Mouse (Mus musculus): Measurements from ENCODE around the gene Arhgef12. TPM values are rescaled to one million over a fixed set of nuclear protein-coding genes. Genes with fewer than 3 reads are reported as not detected.

The Arhgef12 gene
- total RNA-seq (2014; fragmentation: Nextera tagmentation): 58.7 and 76.3 TPM in 2 replicates
- 47.8 and 53.3 TPM in 2 replicates for total RNA-seq (2017)
- 4.2 and 5.9 TPM in 2 replicates for polyA plus RNA-seq (2012)

- no peaks in the 10 kb centered on the region for H3K27me3 ChIP-seq (ENCODE audit: insufficient read depth, low read length)
- DNase-seq (ENCODE audit: low spot score): no peak
These were observed at the start of gene Arhgef12 for GRCm38 (mm10) chr9:43107187-43107517. Gene Arhgef12 (minus strand): TSS chr9:43107239.

GRCm38 (mm10) chr9:43155960-43156359 lies 48.9 kb upstream of the Arhgef12 start:
- Histone ChIP-seq H3K4me1 (ENCODE audit: insufficient read depth, low read depth, low read length) (no peaks in the 10 kb centered on the region), H3K36me3 (replicated peaks) (no peaks in the 10 kb centered on the region), H3K27me3 (ENCODE audit: insufficient read depth, low read length) (peaks cover 37% of the 10 kb centered on the region), H3K9me3 (replicated peaks) (no peaks in the 10 kb centered on the region), H3K4me3 (ENCODE audit: low read depth, low read length) (no peak overlapping the region)
- TF ChIP-seq GATA1 (IDR thresholded peaks at IDR 0.05; ENCODE audit: borderline replicate concordance, low read length) (no peak), CTCF (IDR thresholded peaks at IDR 0.05; ENCODE audit: low read depth, low read length) (no peak), POLR2AphosphoS5 (IDR thresholded peaks at IDR 0.05; ENCODE audit: insufficient replicate concordance, low read depth, low read length) (no peak), TAL1 (conservative IDR thresholded peaks at IDR 0.05; ENCODE audit: low read depth, low read length) (no peak), GATA2 (IDR thresholded peaks at IDR 0.05; ENCODE audit: borderline replicate concordance, low read depth, low read length) (no peak)
- ATAC-seq (ENCODE audit: extremely low read depth, insufficient number of reproducible peaks, low FRiP score, poor library complexity, severe bottlenecking): no peak
- DNase-seq (ENCODE audit: low spot score): no peak

More at GRCm38 (mm10) chr9:43107187-43107517, at the start of gene Arhgef12:
- no peaks in the 10 kb centered on the region for H3K9me3 ChIP-seq (replicated peaks)
- no peak for ATAC-seq (ENCODE audit: extremely low read depth, insufficient number of reproducible peaks, low FRiP score, poor library complexity, severe bottlenecking)
- peak within 1 kb of the TSS; percentile 88 for H3K4me3 ChIP-seq (ENCODE audit: low read depth, low read length)
- TF ChIP-seq POLR2AphosphoS5 (IDR thresholded peaks at IDR 0.05; ENCODE audit: insufficient replicate concordance, low read depth, low read length): no peak
- no peak for TF ChIP-seq CTCF (IDR thresholded peaks at IDR 0.05; ENCODE audit: low read depth, low read length)
- no peak for TF ChIP-seq GATA1 (IDR thresholded peaks at IDR 0.05; ENCODE audit: borderline replicate concordance, low read length)
- TF ChIP-seq GATA2 (IDR thresholded peaks at IDR 0.05; ENCODE audit: borderline replicate concordance, low read depth, low read length): no peak
- no peak for TF ChIP-seq TAL1 (conservative IDR thresholded peaks at IDR 0.05; ENCODE audit: low read depth, low read length)
- peaks cover 47% of the 10 kb centered on the region for H3K4me1 ChIP-seq (ENCODE audit: insufficient read depth, low read depth, low read length)
- H3K36me3 ChIP-seq (replicated peaks): peaks cover 19% of the 10 kb centered on the region

- DNase-seq (ENCODE audit: low spot score) (no peak), ATAC-seq (ENCODE audit: extremely low read depth, insufficient number of reproducible peaks, low FRiP score, poor library complexity, severe bottlenecking) (no peak)
- peaks cover 27% of the 10 kb centered on the region for H3K27me3 ChIP-seq (ENCODE audit: insufficient read depth, low read length)
- H3K4me1 ChIP-seq (ENCODE audit: insufficient read depth, low read depth, low read length): no peaks in the 10 kb centered on the region
- H3K36me3 ChIP-seq (replicated peaks): no peaks in the 10 kb centered on the region
- no peak overlapping the region for H3K4me3 ChIP-seq (ENCODE audit: low read depth, low read length)
- H3K9me3 ChIP-seq (replicated peaks): no peaks in the 10 kb centered on the region
- no peak for TF ChIP-seq GATA2 (IDR thresholded peaks at IDR 0.05; ENCODE audit: borderline replicate concordance, low read depth, low read length)
- no peak for TF ChIP-seq CTCF (IDR thresholded peaks at IDR 0.05; ENCODE audit: low read depth, low read length)
- TF ChIP-seq GATA1 (IDR thresholded peaks at IDR 0.05; ENCODE audit: borderline replicate concordance, low read length): no peak
- no peak for TF ChIP-seq TAL1 (conservative IDR thresholded peaks at IDR 0.05; ENCODE audit: low read depth, low read length)
- TF ChIP-seq POLR2AphosphoS5 (IDR thresholded peaks at IDR 0.05; ENCODE audit: insufficient replicate concordance, low read depth, low read length): no peak
These were observed 44.7 kb upstream of the Arhgef12 start for GRCm38 (mm10) chr9:43151779-43152178.

- Histone ChIP-seq H3K9me3 (replicated peaks) (no peaks in the 10 kb centered on the region), H3K36me3 (replicated peaks) (no peaks in the 10 kb centered on the region), H3K27me3 (ENCODE audit: insufficient read depth, low read length) (peaks cover 25% of the 10 kb centered on the region), H3K4me3 (ENCODE audit: low read depth, low read length) (no peak overlapping the region), H3K4me1 (ENCODE audit: insufficient read depth, low read depth, low read length) (no peaks in the 10 kb centered on the region)
- TF ChIP-seq POLR2AphosphoS5 (IDR thresholded peaks at IDR 0.05; ENCODE audit: insufficient replicate concordance, low read depth, low read length): no peak
- no peak for TF ChIP-seq TAL1 (conservative IDR thresholded peaks at IDR 0.05; ENCODE audit: low read depth, low read length)
- no peak for TF ChIP-seq GATA1 (IDR thresholded peaks at IDR 0.05; ENCODE audit: borderline replicate concordance, low read length)
- TF ChIP-seq GATA2 (IDR thresholded peaks at IDR 0.05; ENCODE audit: borderline replicate concordance, low read depth, low read length): no peak
- no peak for TF ChIP-seq CTCF (IDR thresholded peaks at IDR 0.05; ENCODE audit: low read depth, low read length)
- DNase-seq (ENCODE audit: low spot score): peak; percentile 3
- ATAC-seq (ENCODE audit: extremely low read depth, insufficient number of reproducible peaks, low FRiP score, poor library complexity, severe bottlenecking): no peak
These were observed 43.9 kb upstream of the Arhgef12 start for GRCm38 (mm10) chr9:43150957-43151356.

GRCm38 (mm10) chr9:43150075-43150474 lies 43.0 kb upstream of the Arhgef12 start:
- Histone ChIP-seq H3K36me3 (replicated peaks) (no peaks in the 10 kb centered on the region), H3K4me3 (ENCODE audit: low read depth, low read length) (no peak overlapping the region), H3K27me3 (ENCODE audit: insufficient read depth, low read length) (peaks cover 23% of the 10 kb centered on the region), H3K4me1 (ENCODE audit: insufficient read depth, low read depth, low read length) (no peaks in the 10 kb centered on the region), H3K9me3 (replicated peaks) (no peaks in the 10 kb centered on the region)
- DNase-seq (ENCODE audit: low spot score) (peak; percentile 7), ATAC-seq (ENCODE audit: extremely low read depth, insufficient number of reproducible peaks, low FRiP score, poor library complexity, severe bottlenecking) (no peak)
- TF ChIP-seq POLR2AphosphoS5 (IDR thresholded peaks at IDR 0.05; ENCODE audit: insufficient replicate concordance, low read depth, low read length) (no peak), CTCF (IDR thresholded peaks at IDR 0.05; ENCODE audit: low read depth, low read length) (no peak), TAL1 (conservative IDR thresholded peaks at IDR 0.05; ENCODE audit: low read depth, low read length) (no peak), GATA1 (IDR thresholded peaks at IDR 0.05; ENCODE audit: borderline replicate concordance, low read length) (no peak), GATA2 (IDR thresholded peaks at IDR 0.05; ENCODE audit: borderline replicate concordance, low read depth, low read length) (no peak)

GRCm38 (mm10) chr9:43149498-43149897 lies 42.5 kb upstream of the Arhgef12 start:
- Histone ChIP-seq H3K4me3 (ENCODE audit: low read depth, low read length) (no peak overlapping the region), H3K9me3 (replicated peaks) (no peaks in the 10 kb centered on the region), H3K4me1 (ENCODE audit: insufficient read depth, low read depth, low read length) (no peaks in the 10 kb centered on the region), H3K27me3 (ENCODE audit: insufficient read depth, low read length) (peaks cover 22% of the 10 kb centered on the region), H3K36me3 (replicated peaks) (no peaks in the 10 kb centered on the region)
- DNase-seq (ENCODE audit: low spot score): no peak
- no peak for TF ChIP-seq POLR2AphosphoS5 (IDR thresholded peaks at IDR 0.05; ENCODE audit: insufficient replicate concordance, low read depth, low read length)
- TF ChIP-seq GATA1 (IDR thresholded peaks at IDR 0.05; ENCODE audit: borderline replicate concordance, low read length): no peak
- TF ChIP-seq GATA2 (IDR thresholded peaks at IDR 0.05; ENCODE audit: borderline replicate concordance, low read depth, low read length): no peak
- no peak for TF ChIP-seq CTCF (IDR thresholded peaks at IDR 0.05; ENCODE audit: low read depth, low read length)
- no peak for TF ChIP-seq TAL1 (conservative IDR thresholded peaks at IDR 0.05; ENCODE audit: low read depth, low read length)
- no peak for ATAC-seq (ENCODE audit: extremely low read depth, insufficient number of reproducible peaks, low FRiP score, poor library complexity, severe bottlenecking)

All from G1E (cell line).